Mouse (Mus musculus) midbrain, embryonic 12.5 days (tissue): ENCODE data around the gene 5330417C22Rik. TPM values are rescaled to one million over a fixed set of nuclear protein-coding genes. Genes with fewer than 3 reads are reported as not detected.

Experiments used
- microRNA-seq: library from miRNA; unstranded; fragments of <30 nt; microRNA quantifications from one replicate; pipeline ENCODE4, GENCODE M21; 2017
- polyA plus RNA-seq: library from polyadenylated mRNA; unstranded; fragments of >200 nt; fragmentation: Nextera tagmentation; extraction: Ambion mirVana; gene quantifications from 2 replicates; pipeline ENCODE4 v1.2.1, GENCODE M21; 2016

The 5330417C22Rik gene
- polyA plus RNA-seq, 1 experiment from 2014 or later, result 4.9 TPM

Small RNA genes within 50 kb of the gene (microRNA-seq; reads per million reads assigned to microRNA genes)
- not detected for gene Gm22860

Other genes starting within 250 kb of the 5330417C22Rik start
- not detected in 2 replicates for gene Mybphl, start 171.6 kb downstream of the 5330417C22Rik start, polyA plus RNA-seq
- gene Psrc1, start 152.7 kb downstream of the 5330417C22Rik start, polyA plus RNA-seq, result 60.6 and 61.9 TPM in 2 replicates
- 73.3 and 78.2 TPM in 2 replicates for gene Celsr2, start 121.0 kb downstream of the 5330417C22Rik start, polyA plus RNA-seq
- gene Sars, start 91.3 kb downstream of the 5330417C22Rik start, polyA plus RNA-seq, result 184 and 192 TPM in 2 replicates
- gene 1700013F07Rik, start 2.4 kb downstream of the 5330417C22Rik start, polyA plus RNA-seq, result 0.45 and 0.56 TPM in 2 replicates
- gene Tmem167b, start 25.9 kb upstream of the 5330417C22Rik start, polyA plus RNA-seq, result 59.6 and 66.4 TPM in 2 replicates
- gene Taf13, start 35.2 kb upstream of the 5330417C22Rik start, polyA plus RNA-seq, result 71.7 and 96.7 TPM in 2 replicates
- gene Wdr47, start 54.7 kb upstream of the 5330417C22Rik start, polyA plus RNA-seq, result 67.8 and 70.0 TPM in 2 replicates
- 64.8 and 68.2 TPM in 2 replicates for gene Clcc1, start 117.4 kb upstream of the 5330417C22Rik start, polyA plus RNA-seq
- gene Gpsm2, start 185.8 kb upstream of the 5330417C22Rik start, polyA plus RNA-seq, result 94.5 and 98.9 TPM in 2 replicates
- gene Aknad1, start 203.1 kb upstream of the 5330417C22Rik start, polyA plus RNA-seq, result 0.13 TPM in 1 of 2 replicates, not detected in the other